Mouse (Mus musculus) liver, adult 2 months (tissue): ENCODE measurements around the gene Zfp654.

Experiments
- CTCF ChIP-seq: fragments of 200-500 bp; IDR thresholded peaks from 2 replicates; pipeline ENCODE4 v1.5.1; 2011; ENCODE audit warnings: low read depth, low read length, control low read depth
- POLR2A ChIP-seq: fragments of 200-500 bp; IDR thresholded peaks from 2 replicates; pipeline ENCODE4 v1.6.1; 2011; ENCODE audit warnings: low read length, control low read depth; ENCODE audit not compliant: insufficient read depth; ENCODE audit errors: extremely low read depth

DNA sequence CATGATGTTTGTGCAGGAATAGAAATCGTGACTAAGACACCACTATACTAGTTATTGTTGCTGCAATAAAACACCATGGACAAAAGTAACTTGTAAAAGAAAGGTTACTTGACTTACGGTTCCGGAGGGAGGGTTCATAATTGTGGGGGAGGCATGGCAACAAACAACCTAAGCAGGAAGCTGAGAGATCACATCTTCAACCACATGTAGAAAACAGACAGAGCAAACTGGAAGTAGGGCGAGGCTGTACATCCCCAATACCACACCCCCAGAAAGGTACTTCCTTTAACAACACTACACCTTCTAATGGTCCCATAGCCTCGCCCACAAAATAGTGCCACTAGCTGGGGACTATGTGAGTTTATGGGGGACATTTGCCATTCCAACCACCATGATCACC, 51.1 kb downstream of the Zfp654 start:
- TF ChIP-seq CTCF (no peak), POLR2A (no peak)
